Mouse (Mus musculus) heart, postnatal 10 days (tissue): ENCODE data around the gene Med29. TPM values are rescaled to one million over a fixed set of nuclear protein-coding genes. Genes with fewer than 3 reads are reported as not detected.
A peak's percentile ranks its signal among the peaks of the same experiment; 100 is the strongest.
"Not testable (repeated sequence)": the region's sequence is repeated elsewhere in the genome, so short reads cannot be mapped to it uniquely, and the experiment has no call there.

Experiments used
- DNase-seq, 2 experiments: peaks; one replicate each; pipeline ENCODE4 v3.0.0; 2021
- intact Hi-C: fragments of 180-260 bp; cut with DNase I; formaldehyde crosslinking; loops from one replicate; pipeline ENCODE4 v1.15.1; 2025
- total RNA-seq, 2 experiments: library from RNA; stranded (reverse); gene quantifications; 2 replicates each; pipeline ENCODE4 v1.2.3; 2021

Gene Med29
- total RNA-seq, 2 experiments from 2014 or later = 20.7 to 22.6 TPM

DNA sequence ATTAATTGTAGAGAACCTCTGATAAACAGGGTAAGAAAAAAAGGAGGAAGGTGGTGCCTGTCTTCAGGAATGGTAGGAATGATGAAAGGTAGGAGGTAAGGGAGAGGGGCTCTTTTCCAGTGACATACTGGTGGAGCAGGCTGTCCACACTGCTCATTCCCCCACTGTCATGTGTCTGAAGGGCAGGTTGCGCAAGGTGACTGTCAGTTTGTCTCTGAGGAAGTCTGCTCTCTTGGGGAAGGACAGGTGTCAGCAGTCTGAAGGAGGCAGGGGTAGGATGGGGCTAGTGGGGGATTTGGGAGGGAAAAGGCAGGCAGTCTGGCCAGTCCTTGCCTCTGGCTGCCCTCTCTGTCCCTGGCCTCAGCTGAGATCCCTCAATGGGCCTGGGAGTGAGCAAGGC lies 8.5 kb upstream of the Med29 start:
- no peak for DNase-seq
- intact Hi-C loops = no loop called here

DNA sequence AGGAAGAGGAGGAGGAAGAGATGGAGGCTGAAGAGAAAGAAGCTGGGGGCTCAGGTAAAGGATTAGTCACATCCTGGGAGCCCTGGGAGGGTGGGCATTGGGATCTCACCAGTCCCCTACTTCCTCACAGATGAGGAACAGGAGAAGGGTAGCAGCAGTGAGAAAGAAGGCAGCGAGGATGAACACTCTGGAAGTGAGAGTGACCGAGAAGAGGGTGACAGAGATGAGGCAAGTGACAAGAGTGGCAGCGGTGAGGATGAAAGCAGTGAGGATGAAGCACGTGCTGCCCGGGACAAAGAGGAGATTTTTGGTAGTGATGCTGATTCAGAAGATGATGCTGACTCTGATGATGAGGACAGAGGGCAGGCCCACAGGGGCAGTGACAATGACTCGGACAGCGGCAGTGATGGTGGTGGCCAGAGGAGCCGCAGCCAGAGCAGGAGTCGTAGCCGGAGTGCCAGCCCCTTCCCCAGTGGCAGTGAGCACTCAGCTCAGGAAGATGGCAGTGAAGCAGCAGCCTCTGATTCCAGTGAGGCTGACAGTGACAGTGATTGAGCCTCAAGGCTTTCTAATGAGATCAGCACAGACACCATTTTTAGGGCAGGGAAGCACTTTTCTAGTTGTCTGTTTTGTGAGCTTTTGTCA lies 6.3 kb upstream of the Med29 start:
- no peak for DNase-seq
- intact Hi-C loops = no loop called here

DNA sequence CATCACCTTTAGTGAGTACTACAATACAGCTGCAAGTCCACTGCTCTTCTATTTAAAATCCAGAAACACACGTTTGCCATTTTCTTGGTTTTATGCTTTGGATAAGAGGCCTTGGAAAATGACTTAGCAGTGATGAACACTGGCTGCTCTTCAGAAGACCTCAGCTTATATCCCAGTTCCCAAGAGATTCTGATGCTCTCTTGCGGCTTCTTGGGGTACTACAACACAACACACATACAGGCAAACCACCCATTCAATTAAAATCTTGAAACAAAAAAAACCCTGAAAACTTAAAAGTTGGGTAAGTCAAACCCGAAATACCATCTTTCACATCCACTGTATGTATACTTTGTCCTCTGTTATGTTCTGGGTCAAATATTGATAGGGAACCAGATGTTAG lies 5.5 kb upstream of the Med29 start:
- DNase-seq = peak; percentile 35 to 62
- intact Hi-C loops = no loop called here

DNA sequence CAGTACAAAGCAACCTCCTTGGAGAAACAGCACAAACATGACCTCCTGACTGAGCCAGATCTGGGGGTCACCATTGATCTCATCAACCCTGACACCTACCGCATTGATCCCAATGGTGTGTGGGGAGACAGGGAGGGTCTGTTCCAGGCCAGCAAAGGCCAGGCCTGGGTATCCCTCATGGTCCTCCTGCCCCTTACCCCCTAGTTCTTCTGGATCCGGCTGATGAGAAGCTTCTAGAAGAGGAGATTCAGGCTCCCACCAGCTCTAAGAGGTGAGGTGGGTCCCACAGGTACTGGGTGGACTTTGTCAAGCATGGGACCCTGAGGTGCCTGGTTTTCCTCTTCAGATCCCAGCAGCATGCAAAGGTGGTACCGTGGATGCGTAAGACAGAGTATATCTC lies 2.9 kb upstream of the Med29 start:
- no peak for DNase-seq
- intact Hi-C loops = no loop called here

DNA sequence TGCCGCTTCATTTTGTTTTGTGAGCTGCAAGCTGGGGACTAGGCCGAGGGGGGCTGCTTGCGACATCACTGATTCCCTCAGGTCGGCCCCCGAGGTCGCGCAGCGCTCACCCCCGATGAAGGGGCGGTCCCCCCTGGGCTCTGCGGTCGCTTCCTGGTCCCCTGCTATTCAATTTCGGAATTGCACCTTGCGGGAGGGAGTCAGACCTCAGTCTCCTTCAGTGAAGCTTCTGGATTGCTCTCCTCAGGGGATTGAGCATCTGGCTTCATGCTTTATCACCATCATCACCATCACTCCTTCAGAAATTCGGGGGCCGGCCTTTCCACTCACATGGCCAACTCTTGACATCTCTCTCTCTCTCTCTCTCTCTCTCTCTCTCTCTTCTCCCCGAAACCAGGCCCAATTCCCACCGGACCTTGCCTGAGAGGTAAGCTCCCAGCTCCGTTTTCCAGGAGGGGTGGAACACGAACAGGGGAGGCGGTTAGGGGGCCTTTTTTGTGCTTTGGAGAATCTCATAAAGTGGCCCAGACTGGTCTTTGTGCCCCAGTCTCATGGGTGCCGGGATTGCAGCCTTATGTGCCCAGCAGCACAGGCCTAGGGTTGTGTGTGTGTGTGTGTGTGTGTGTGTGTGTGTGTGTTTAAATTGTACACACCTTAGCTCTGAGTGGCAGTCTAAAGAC lies 904 bp upstream of the Med29 start:
- intact Hi-C loops = no loop called here
- no peak for DNase-seq

DNA sequence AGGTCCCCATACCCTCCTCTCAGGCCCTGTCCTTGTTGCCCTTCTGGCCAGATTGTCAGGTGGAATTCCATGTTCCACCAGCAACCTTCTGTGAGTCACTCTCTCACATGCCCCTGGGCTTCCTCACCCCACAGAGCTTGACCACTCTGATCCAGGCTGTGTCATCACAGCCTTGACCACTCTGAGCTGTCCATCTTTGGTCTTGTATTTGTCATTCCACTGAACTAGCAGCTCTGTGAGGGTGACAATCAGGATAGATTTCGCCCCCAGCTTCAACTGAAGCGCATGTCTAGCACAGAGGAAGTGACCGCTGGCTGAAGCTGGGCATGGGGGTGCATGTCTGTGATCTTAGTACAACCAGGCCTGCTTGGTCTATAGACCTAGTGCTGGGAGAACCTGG lies 2.2 kb downstream of the Med29 start:
- no peak for DNase-seq
- intact Hi-C loops = no loop called here

DNA sequence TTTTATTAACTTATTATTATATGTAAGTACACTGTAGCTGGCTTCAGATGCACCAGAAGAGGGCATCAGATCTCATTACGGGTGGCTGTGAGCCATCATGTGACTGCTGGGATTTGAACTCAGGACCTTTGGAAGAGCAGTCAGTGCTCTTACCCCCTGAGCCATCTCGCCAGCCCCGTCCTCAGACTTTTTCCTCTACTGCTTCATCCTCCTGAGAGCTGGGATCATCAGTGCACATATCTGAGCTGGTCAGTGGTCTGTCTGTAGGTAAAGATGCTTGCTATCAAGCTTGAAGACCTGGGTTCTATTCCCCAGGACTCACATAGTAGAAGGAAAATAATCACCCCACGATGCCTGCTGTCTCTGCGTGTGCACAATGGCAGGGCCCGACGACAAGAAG lies 5.1 kb downstream of the Med29 start:
- intact Hi-C loops, DNase-seq: not testable (repeated sequence)

DNA sequence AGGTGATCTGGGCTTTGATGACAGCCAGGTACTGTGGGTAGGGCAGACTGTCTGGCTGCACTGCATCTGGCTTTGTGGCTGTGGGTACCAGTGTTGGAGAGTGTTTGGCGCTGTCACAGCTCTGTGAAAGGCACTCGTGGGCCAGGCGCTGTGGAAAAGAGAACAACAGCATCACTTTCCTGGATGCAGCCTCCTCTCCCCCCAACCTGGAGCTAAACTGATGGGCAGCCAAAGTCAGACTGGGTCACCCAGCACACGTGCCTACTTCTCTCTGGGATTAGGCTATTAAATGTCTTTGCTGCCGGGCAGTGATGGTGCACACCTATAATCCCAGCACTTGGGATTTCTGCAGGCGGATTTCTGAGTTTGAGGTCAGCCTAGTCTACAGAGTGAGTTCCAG lies 5.6 kb downstream of the Med29 start:
- DNase-seq = not testable (repeated sequence)
- intact Hi-C loops = loop anchor here (1.0 kb wide), 1 partner anchor 14 kb away; no protein-coding TSS in a partner anchor

DNA sequence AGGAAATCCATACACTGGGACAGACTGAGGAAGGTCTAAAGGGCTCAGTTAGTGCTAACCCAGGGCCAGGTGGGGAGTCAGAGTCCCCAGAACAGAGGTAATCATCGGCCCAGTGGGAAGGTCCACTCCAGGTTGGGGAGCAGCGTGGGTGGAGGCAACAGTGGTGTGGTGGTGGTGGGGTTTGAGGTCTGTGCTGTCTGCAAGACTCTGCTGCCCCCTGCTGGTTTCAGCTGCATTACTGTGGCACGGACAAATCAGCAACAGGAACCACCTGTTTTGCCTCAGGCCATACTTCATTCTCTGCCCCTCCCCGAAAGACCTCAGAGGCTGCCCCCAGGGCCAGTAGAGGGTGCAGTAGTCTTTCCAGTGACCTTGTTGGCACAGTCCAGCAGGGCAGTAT lies 6.0 kb downstream of the Med29 start:
- intact Hi-C loops = loop anchor here (1.0 kb wide), 1 partner anchor 13 kb away; no protein-coding TSS in a partner anchor
- DNase-seq = peak; percentile 88 to 94

DNA sequence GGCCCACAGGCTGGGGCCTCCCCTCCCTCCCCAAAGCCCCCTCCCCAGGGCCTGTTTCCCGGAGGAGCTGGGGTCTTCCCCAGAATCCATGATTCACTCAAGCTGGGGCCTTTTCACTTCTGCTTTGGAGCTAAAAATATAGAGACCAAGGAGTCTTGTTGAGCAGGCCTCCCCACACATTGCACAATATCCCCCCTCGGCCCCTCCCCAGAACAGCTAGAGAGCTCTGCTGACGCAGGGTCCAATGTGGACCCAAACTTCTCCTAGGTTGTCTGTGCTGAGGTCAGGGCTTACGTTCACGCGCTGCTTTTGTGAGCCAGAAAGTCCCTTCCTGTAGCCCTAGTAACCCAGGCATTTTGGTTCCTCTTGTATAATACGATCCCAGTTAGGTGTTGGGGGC lies 6.5 kb downstream of the Med29 start:
- peak; percentile 35 to 44 for DNase-seq
- intact Hi-C loops = loop anchor here (1.0 kb wide), 1 partner anchor 13 kb away; no protein-coding TSS in a partner anchor

DNA sequence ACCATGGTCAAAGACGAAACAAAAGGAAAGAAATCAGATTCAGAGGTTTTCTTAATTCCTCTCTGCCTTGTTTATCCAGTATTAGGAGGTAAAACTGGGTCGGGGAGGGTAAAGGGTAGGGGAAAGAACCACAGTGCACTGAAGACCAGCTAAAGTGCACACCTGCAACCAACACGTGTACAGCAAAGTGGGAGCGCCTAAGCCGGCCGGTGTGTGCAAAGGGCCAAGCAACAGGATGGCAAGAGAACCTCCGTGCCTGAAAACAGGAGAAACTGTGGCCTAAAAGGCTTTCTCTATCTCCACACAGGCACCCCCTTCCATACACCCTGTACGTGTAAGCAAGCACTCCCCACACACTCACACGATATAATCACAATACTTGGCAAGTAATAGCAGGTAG lies 7.3 kb downstream of the Med29 start:
- DNase-seq = no peak
- intact Hi-C loops = no loop called here

DNA sequence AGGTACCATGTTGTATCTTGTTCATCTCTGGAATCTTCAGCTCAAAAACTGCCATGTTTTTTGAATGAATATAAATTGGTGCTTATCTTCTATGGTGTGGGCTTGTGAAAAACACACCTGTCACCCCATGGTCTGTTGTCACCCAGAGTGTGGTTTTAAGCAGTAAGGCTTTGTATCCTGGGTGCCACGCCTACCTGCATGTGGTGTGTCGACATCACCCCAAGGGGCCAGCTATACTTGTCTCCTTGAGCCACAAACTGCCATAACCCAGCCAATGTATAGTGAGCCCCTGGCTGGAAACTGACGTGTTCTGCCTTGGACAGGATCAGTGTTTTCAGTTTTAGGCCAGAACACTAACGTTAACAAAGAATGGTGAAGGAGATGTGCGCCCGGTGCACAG lies 8.3 kb downstream of the Med29 start:
- DNase-seq = no peak
- intact Hi-C loops = no loop called here

DNA sequence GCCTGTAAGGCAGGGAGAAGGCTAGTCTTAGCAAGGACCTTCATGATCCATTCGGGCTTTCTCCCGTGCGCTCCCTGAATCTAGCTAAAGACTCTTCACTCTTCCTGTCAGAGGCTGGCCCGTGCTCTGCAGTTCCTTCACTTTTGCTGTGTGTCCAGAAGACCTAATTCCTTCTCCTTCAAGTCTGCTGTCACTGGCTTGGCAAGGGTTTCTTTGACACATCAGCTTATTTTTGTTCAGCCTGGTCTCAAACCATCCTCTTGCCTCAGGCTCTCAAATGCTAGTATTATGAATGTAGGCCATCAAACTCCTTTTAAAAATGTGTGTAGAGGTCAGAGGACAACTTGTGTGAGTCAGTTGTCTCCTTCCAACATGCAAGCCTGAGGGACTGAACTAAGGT lies 8.9 kb downstream of the Med29 start:
- DNase-seq = no peak
- intact Hi-C loops = no loop called here

DNA sequence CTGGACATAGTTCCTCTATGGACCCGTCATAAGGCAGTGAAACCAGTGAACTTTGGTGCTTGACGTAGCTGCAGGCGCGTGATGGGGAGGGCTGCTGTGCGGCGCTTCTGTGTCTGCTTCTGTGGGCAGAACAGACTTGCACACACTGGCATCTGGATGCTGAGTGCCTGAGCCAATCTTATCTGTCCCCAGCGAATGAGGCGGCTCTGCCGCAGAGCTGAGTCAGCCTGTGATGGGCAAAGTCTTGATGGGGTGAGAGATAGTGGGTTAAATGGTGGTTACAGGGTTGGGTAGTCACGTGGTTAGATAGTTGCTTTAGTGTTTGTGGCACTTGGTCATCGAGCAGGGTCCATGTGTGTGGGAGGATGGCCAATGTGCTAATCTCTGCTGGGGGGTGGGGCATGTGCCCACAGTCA lies 9.5 kb downstream of the Med29 start:
- intact Hi-C loops = no loop called here
- peak; percentile 47 to 60 for DNase-seq

DNA sequence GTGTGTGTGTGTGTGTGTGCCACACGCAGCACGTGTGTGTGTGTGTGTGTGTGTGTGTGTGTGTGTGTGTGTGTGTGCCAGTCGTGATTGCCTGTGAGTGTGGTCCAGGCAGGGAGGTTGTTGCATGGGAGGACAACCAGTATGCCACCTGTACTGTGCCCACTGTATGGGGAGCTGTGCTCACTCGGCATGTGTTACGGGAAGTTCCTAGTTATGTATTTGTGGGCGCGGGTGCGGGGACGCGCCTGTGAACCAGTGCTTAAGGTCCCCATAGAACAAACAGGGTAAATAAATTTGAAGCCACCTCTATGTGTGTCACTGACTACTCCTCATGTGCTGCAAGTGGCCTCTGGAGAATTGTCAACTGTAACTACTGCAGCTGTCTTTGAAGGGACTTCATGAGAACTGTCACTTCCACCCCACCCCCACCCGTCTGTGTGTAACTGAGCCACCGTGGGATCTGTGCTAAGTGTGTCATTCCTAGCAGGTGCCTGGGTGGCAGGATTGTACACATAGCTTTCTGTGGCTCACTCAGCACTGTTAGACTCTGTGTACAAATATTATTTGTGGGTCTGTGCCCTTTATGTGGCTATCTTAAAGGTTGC lies 10.1 kb downstream of the Med29 start:
- intact Hi-C loops = no loop called here
- DNase-seq = no peak

DNA sequence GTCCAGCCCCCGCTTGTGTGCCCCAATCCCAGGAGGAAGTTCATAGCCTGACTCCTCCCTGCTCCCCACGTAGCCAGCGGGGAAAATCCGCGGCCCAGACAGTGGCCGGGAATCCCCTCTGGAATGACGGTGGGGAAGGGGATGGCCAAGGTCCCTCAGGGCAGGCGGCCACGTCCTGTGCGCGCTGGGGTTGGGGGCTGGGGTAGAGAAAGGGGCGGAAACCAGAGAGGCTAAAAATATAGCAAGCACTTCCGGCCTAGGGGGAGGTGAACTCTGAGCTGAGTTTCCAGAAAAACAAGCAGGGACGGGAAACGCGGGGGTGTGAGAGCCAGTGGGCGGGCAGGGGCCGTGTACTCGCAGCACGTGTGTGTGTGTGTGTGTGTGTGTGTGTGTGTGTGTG lies 10.6 kb downstream of the Med29 start:
- intact Hi-C loops = no loop called here
- DNase-seq = peak; percentile 93

DNA sequence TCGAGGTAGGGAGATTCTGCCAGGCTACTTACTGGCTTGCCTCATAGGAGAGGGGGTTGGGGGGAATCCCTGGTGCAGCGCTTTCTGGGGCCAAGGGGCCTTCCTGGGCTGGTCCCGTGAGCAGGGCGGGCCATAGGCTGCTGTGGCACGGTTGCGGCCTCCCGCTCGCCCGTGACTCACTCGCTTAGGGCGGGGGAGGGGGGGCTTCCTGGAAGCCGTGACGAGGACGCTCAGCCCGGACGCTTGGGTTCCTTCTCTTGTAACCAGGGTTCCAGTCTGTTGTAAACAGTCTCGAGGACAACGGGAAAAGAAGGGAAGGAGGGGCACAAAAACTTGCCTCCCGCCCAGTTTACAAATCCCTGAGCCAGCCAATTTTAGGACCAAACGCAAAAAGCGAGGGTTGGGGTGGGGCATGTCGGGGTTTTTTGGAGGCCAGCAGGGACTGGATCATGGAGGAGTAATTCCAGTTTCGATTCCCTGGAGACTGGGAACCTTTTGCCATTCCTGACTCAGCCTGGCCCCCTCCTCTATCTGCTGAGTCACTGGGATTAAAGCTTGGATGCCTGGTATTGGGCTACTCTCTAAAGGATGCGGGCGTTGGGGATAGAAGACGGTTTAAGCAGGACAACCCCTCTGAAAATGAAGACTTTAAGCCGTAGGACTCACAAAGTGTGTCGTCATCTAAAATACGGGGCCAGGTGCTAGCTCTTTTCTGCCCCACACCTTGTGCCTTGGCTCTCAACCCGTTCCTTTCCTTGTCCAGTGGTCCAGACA lies 11.3 kb downstream of the Med29 start:
- peak; percentile 87 to 89 for DNase-seq
- intact Hi-C loops = no loop called here

DNA sequence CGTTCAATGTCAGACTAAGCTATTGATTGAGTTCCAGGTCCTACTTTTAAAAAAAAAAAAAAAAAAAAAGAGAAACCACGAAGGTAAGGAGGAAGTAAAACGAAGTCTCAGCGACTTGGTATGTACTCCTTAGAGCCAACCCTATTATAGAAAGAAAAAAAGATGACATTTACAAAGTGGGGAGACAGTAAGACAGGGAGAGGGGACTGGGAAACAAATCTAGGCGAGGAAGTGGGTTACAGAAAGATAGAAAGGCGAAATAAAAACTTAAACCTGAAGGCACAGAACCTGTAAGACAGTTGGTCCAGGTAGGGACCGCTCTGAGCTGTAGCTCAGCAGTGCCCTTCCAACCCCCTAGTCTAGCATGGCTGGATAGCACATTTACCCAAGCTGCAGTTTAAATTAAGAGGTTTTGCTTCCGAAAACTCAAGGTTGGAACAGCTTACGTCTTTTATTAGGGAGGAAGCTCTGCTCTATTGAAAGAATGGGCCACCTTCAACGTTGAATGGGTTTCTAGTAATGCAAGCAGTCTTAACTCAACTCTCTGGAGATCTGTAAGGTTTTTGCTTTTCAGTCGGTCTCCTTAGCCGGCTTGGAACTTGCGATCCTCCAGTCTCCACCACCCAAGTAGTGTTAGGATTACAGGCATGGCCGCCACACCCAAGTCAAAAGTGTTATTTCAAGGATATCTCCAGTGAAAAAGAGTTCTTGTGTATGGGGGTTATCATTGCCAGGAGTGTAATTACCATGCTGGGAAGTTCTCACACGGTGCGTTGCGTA lies 12.1 kb downstream of the Med29 start, which contains the start of gene Zfp36:
TSS of gene Zfp36 (minus strand) at position 17 of the 780 bp plus-strand sequence.
- intact Hi-C loops = no loop called here
- DNase-seq = no peak

DNA sequence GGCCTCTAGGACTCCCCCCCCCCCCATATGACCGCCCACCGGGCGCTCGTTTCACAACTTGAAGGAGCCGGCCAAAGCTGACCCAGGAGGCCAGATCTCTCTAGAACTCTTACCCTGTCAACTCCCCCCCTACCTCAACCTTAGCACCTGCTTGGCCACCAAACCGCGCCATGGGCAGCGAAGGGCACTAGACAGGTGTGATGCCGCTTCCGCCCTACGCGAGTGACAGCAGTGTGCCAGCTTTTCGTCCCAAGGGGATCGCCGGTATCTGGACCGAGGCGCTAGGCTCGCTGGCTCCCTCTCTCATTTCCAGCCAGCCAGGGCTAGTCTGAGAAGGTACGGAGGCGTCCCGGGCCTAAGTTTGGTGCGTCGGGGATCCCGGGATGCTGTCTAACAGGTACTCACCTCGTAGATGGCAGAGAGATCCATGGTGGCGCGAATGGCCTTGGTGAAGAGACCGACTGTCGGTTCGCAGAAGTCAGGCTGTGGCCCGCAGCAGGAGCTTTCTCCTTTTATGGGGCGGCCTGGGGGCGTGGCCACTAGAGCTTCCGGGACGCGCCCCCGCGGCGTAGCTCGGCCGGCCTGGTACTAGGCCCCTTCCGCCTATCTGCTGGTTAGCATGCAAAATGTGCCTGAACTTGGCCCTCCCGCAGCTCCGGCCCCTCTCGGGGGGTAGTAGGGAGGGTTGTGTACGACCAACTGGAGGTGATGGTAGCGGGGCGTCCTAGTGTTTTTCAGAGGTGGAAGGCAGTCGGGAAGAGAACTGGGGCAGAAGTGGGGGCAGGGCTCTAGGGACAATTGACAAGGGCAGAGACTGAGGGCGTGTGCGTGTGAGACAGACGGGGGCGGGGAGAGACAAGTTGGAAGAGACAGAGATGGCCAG lies 13.5 kb downstream of the Med29 start:
- intact Hi-C loops = loop anchor here (10.0 kb wide), 1 partner anchor 576 kb away; no protein-coding TSS in a partner anchor
- DNase-seq = peak; percentile 97
